Mouse (Mus musculus) splenic B cell, adult 2 months (primary cell): ENCODE measurements at regions not wholly inside any gene's neighbourhood (a gene's known extent, or its start where the extent isn't known, plus 50 kb on each side); places are given as distances from the start of the nearest gene placed in this dataset.

Source experiments
- DNase-seq: peaks from one replicate; pipeline ENCODE4 v3.0.0-alpha.2; 2011; ENCODE audit warnings: low read depth, low spot score
- H3K27me3 ChIP-seq: 2 replicates; pipeline ENCODE4 v1.6.1; 2012; ENCODE audit warnings: mild to moderate bottlenecking, low read length, moderate library complexity, mixed read lengths; ENCODE audit not compliant: control insufficient read depth, poor library complexity, insufficient read depth, severe bottlenecking
- H3K36me3 ChIP-seq: 2 replicates; pipeline ENCODE4 v1.6.1; 2012; ENCODE audit warnings: mild to moderate bottlenecking, low read length, moderate library complexity, mixed read lengths; ENCODE audit not compliant: control insufficient read depth, poor library complexity, insufficient read depth, severe bottlenecking

GRCm38 (mm10) chr11:84585626-84586025 lies 60.3 kb upstream of the Lhx1 start:
- Histone ChIP-seq H3K36me3 (no peaks in the 10 kb centered on the region), H3K27me3 (no peaks in the 10 kb centered on the region; the same call in 1 of the 2 replicates)
- no peak for DNase-seq

GRCm38 (mm10) chr11:84578805-84579541 lies 53.6 kb upstream of the Lhx1 start:
- no peak for DNase-seq
- no peaks in the 10 kb centered on the region; the same call in 1 of the 2 replicates for H3K27me3 ChIP-seq

More at GRCm38 (mm10) chr11:84578805-84579541, 53.6 kb upstream of the Lhx1 start:
- no peaks in the 10 kb centered on the region for H3K36me3 ChIP-seq
